Mouse (Mus musculus) natural killer cell, adult 2 months (primary cell): ENCODE data around the gene Map2k6.

Source experiments
- DNase-seq, 2 experiments: peaks; one replicate each; pipeline ENCODE4 v3.0.0; 2022; ENCODE audit warnings: low spot score in 2 of 2

Gene Map2k6

DNA sequence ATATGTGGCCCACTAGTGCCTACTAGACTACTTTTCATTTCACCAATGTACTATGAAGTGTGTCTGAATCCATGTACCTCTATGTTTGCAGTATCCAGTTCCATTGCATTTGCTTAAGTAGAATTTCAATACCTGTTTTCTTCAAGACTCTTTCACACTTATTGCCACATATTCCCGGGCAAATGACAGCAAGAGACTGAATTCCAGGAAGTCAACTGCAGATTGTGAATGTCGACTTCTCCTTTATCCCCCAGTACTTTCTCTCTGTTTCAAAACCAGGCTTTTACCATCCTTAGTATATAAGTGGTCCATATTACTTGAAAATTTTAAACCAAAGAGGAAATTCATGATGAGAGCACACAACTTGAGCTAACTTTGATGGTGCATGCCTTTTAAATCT is 4.7 kb downstream of the Map2k6 start:
- DNase-seq, result no peak

DNA sequence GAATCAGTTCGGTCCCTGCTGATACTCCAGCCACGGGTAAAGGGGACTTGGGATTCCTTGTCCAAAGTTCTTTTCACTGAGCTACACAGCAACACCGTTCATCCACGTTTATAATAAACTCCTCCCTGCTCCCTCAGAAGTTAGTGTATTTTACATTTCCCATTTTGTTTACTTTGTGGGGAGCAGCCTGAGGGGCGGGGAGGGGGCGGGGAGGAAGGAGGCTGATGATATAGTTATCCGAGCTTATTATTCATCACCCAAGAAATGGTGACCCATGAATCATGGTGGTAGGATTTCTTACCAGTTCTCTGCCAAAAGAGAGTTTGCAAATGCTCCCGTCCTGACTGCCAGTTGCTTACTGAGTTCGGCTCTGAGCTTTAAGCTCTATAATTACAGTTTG is 6.7 kb downstream of the Map2k6 start:
- no peak for DNase-seq

DNA sequence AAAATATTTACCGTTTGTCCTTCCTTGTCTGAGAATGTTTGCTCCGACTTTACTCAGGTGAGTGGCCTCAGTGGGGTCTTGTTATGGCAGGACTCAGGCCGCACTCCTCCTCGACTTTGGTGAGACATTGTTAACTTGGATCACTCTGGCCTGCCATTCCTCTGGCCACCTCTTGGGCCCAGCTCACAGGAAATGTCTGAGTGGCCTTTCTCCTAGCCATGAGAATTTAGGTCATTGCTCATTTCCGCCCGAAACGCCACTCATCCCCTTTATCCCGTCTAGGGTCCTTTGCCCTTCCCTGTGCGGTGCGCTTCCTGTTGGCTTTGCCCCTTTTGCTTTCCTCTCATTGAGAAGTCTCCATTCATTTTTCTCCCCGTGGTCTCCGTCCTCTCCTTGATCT is 10.2 kb downstream of the Map2k6 start:
- DNase-seq, result no peak

DNA sequence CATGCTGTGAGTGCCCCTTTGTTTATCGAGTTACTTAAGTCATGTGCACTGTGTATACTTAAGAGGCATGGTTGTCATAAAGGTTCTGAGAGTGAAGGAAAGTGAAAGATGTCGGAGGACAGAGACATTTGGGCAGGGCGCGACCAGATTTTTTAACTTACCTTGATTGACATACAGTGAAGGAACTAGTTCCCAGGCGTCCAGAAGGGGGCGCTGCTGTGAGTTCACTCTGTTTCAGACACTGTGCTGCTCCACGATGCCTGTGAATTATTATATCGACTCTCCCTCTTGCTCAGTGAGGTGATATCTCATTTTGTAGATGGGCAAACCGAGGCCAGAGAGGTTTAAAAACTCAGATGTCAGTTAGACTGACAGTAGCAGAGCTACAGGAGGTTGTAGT is 10.9 kb downstream of the Map2k6 start:
- DNase-seq, result peak; percentile 10 to 54

DNA sequence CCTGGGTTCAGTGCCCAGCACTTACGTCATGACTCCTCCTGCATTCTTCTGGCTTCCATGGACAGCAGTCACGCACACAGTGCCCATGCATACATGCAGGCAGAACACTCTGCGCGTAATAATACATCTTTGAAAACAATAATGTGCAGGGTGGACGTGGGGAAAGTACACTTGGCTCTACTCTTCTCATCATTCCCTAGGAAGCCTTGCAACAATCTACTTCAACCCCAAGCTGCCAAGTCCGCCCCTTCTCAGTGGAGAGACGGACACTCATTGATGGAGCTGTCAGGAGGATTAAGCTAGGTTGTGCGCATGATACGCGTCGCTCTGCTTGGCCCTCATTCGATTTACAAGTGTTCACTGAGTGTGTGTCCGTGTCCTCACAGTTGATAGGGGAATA is 12.7 kb downstream of the Map2k6 start:
- DNase-seq, result no peak

DNA sequence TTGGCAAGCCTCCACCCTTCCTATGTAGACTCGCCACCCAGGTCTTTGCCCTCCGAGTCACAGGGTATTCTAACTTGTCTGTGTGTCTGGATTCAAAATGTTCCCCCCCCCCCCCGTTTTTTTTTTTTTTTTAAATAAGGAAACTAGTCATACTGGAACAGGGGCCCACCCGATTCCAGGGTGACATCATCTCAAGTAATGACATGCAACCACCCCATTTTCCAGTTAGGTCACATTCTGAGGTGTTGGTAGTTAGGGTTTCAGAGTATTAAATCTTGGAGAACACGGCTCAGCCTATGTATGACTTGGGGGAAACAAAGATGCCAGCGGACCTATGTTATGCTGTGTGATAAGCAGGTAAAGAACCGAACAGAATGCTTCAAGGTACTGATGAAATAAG is 15.3 kb downstream of the Map2k6 start:
- DNase-seq, result no peak

DNA sequence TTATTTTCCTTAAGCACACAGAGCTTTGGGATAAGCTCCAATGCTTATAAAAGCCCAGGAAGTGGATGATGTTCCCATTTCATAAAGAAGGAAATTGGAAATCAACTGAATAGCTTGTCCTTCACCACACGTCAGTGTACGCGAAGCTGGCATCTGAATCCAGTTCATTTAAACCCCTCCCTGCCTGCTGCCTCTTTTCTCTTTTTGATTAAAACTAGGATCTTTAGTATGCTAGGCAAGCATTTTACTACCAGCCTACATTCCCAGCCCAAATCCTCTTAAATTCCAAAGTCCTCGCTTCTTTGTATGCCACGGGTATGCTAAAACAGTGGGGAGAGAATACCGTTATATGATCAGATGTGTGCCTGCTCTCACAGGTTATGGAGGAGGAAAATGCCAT is 17.8 kb downstream of the Map2k6 start:
- DNase-seq, result no peak

DNA sequence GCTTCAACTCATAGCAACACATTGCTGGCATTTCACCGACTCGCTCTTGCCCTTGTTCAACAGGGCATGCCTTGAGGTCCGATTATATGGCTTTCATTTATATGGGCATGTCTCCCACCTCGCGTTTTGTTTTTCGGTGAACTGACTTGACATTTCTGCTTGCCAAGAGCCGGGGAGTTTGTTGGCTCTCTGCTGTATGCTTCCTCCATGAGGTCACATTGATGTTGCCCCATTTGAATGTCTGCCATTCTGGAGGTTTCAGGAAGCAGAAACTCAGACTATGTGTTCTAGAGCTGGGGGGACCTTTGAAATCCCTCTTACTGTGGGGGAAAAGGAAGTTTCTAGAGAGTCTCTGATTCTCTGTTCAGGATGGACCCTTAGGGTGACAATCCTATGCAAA is 21.5 kb downstream of the Map2k6 start:
- no peak for DNase-seq

DNA sequence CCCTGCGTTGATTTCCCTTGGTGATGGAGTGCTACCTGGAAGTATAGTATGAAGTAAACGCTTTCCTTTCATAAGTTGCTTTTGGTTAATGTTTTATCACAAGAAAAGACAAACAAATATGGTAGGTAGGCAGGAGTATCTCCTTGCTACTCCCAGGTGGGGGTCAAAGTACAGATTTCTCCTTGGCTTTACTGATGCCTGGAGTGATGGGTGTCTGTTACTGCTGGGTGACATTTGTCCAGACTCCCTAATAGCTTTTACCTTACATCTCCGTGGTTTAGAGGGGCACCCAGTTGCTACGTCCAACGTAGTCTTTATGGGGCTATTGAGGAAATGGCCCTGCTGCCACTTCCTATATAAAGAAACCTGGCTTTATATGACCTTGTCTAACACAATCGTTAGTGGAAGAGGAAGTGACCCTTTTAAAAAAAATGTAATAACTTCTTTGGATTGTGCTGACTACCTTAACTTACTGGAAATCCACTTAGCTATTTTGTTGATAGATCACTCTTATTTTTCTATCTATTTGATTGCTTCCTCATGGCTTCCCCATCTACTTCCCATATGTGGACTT is 27.7 kb downstream of the Map2k6 start:
- DNase-seq, result no peak

DNA sequence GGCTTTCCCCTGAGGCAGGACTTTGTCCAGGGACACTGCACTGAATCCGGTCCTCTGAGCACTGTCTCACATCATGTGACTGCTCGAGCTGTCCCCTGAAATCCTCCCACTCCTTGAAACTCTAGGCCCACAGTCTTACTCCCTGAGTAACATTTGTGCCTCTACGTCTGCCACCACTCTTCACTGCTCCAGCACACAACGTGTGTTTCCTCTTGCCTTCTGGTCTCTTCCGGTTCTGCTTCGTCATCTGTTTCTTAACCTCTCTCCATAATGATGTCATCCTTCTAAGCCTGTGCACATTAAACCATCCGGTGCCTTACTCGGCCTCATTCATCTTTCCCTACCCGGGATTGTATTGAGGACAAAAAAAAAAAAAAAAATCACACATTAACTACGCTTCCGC is 28.2 kb downstream of the Map2k6 start:
- DNase-seq, result peak in 1 of 2 experiments; percentile 35

DNA sequence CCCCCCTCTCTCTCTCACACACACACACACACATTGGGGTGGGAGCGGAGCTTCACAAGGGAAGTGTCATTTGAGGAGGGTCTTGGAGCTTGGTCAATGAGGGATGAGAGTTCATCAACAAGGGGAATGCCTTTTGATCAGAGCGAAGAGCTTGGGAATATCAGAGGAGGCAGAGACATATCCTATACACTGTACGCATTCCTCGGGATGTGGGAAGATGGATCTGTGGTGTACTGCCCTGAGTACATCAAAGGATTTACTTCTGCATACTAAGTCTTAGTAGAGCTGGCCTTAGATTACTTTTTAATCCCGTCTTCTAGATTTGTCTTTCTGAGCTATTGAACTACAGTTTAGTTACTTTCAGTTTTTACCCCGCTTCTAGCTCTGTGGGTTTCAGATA is 30.1 kb downstream of the Map2k6 start:
- DNase-seq, result no peak

DNA sequence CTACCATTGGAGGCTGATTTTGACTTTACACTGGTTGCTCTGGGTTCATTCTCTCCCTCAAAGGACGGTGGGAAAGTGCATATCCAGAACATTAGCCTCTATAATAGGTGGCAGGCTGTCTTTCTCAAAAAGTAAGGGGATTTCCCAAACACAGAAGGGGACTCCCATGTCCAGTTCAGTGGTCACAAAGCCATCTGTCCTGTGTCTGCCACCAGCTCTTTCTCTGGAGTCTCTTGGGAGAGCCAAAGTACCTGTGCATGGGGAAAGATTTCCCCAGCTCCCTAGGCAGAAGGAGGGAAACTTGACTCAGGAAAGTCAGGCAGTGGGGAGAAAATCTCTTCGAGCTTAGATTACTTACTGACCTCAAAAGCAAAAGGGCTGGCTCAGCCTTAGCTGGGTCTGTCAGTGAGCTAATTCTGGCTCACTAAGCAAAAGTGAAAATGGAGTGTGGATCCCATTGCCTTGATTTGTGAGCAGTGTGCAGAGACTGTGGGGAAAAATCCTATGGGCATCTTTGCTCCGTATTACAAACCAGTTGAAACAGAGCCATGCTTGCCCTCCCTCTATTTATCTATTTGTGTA is 31.0 kb downstream of the Map2k6 start:
- DNase-seq, result no peak

DNA sequence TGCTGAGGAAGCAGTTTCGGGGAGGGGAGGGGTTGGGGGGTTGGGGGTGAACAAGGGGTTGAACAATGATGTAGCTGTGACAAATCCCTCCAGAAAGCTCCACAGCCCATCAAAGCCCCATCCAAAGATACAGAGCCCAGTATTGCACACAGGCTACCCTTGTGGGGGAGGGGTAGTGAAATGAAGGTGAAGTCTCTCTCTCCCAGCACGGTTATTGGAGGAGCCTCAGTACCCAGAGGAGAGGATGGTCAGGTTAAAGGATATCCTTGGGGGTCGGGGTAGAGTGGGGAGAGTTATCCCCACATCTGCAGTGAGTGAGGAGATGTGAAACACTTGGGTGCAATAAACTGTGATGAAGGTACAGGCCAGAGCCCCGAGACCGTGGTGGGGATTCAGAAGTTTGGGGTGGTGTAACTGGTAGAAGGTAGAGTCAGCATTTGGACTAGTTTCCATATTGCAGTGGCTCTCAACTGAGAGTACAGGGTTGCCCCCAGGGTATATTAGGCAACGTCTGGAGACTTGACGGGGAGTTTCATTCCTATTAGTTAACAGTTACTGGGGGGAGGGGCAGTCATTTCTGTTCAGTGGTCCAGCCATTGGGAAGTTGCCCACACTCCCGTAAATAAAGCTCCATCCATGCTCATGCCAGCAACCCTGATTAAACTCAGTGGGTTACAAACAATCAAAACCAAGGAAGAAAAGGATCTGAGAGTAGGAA is 37.1 kb downstream of the Map2k6 start:
- DNase-seq, result no peak

DNA sequence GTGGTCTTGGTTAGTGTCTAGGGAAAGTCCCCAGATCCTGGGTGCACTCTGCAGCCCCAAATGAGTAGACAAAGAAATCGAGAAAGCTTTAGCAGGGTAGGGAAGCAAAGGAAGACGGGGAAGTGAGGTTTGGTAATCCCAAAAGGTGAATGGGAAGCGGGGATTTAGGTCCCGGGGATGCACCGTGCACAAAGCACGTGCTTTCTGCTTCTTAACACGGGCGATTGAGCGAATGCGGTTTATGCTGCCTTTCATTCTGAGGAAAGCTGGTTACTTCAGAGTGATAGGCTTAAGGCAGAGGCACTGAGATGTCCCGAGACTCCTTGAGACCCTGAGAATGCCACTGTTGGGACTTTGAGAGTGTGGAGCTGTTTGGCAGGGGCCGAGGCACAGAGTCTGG is 38.1 kb downstream of the Map2k6 start:
- DNase-seq, result no peak

DNA sequence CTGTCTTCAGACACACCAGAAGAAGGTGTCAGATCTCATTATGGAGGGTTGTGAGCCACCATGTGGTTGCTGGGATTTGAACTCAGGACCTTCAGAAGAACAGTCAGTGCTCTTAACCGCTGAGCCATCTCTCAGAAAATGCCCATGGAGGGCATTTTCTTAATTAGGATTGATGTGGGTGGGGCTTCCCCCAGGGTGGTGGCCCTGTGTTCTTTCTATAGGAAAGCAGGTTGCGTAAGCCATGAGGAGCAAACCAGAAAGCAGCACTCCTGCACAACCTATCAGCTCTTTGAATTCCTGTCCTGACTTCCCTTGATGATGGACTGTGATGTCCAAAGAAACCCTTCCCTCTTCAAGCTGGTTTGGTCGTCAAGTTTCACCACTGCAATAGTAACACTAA is 39.2 kb downstream of the Map2k6 start:
- DNase-seq, result no peak

DNA sequence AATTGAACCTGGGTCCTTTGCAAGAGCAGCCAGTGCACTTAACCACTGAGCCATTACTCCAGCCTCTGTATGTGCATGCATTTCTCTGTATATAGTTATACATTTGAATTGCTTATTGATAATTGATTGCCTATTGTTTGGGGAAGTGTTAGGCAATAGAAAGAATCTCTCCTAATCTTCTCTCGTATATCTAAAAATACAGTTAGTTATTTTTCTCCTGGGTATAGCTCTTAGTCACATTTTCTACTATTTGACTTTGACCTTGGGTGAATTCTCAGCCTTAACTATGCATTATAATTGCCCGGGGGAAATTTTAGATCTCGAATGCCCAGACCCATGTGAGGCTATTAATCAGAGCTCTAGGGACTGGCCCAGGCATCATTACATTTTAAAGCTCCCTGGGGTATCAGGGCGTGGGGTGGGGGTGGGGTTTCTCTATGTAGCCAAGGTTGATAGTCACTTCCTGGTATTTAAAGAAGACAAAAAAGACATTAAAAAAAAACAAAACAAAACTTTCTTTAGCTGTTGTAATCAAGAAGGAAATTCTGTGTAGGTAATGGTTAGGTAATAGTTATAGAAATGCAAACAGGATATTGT is 39.9 kb downstream of the Map2k6 start:
- no peak for DNase-seq

DNA sequence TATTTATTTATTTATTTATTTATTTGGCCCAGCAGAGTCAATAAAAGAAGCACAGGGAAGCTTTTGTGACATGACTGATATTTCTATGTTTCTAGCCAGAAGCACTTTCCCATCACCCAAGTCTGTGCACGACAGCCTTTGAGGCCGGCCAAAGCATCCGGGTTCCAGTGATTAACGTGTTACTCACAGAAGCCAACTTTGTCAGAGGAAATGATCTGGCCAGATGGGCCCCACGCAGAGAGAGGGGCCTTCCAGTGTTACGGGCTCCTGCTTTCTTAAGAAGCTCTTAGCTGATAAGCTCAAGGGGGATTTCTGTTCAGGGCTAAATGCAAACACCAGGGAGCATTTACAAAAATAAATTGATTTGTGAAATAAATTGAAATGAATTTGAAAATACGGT is 40.4 kb downstream of the Map2k6 start:
- no peak for DNase-seq

DNA sequence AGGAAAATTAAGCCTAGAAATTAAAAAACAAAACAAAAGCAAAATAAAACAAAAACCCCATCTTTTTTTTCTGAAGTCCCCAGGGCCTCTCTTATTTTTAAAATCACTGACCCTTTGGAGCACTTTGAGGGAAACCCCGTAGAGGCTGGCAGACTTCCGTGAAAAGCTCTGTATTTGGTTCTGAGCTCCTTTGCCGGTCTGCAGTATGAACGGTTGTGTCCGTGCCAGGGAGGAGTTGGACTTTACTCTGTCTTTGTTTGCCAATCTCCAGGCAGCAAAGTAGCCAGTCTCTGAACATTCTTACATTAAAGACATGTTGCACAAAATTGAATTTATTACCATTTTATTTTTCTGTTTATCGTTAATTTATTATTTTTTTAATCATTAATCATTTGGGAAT is 45.7 kb downstream of the Map2k6 start:
- no peak for DNase-seq

DNA sequence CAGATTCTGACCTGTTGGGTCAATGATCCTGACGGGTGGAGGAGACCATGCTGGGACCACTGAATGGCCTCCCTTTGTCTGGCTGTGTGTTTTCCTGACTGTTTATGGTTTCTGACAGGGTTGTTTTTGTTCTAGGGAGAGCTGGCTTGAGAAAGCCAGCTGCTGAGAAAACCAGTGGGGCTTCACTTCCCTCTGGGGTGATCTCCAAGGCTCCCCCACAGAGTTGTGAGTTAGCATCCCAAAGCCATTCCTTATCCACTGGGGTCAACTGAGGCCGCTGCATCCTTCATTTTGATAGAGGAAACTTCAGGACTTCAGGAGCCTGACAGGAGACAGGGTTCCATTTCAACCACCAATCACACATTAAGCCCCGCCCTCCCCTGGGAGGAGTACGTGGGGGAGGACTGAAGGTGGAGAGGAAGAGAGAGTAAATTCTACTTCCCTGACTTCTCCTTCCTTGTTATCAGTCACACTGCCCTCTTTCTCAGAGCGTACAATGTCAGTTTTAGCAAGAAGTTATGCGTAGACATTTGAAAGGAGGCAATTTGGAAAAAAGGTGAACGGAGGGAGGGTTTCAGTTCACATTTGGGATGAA is 49.3 kb downstream of the Map2k6 start:
- DNase-seq, result no peak

DNA sequence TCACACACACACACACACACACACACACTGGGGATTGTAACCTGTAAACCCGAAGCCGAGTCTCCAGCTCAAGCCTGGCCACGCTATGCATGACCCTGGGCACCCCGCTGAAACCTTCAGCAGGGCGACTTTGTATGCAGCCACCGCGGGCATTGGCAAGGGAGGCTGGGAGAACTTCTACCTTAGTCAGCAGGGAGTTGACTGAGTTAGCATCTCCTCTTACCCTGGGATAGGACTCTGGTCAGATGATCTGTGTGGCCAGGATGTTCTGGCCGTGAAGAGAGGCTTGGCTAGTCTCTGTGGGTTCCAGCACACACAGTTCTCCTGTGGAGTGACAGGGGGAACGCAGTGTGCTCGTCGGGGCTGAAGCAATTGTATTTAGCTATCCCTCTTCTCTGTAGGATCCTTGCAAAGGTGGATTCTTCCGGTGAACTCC is 49.8 kb downstream of the Map2k6 start:
- no peak for DNase-seq

DNA sequence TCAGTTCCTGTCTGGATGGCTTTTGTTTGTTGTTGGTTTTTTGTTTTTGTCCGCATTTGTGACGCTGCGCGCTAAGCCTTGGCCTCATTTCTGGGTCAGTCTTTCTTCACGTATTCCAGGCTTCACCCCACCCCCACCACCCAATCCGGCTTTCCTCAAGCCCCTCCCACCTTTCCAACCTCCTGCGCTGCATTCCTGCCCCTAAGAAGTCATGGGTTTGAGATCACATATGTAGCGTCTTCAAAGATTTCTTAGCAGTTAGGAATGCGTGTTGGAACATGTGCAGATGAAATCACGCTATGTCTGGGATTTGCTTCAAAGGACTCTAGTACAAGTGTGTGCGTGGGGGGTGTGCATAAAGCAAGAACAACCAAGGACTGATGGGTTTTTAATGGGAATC is 50.3 kb downstream of the Map2k6 start:
- no peak for DNase-seq

DNA sequence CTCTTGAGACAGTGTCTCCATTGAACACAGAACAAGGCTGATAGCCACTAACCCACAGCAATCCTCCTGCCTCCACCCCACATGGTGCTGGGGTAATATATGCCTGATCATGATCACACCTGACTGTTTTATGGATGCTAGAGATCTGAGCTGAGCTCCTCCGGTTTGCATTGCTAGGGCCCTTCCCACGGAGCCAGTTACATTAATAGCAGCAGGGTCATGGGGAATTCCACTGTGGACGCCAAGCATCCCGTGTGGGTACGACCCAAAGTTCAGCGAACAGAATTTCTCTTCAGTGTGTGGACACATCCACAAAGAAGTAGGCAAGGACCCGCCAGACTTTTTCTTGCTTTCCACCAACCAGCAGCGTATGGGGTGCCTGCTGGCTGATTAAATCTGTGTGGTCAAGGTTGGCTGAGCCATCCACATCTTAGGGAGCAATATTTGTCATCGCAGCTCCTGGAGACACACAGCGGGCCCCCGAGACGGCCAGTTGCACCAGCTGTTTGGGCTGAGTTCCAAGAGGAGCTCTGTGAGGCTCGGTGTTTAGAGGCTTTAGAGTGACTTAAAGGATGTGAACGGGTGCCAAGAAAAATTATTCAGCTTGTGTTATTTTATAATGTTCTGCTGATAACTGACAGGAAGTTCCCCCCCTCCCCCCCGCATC is 51.3 kb downstream of the Map2k6 start:
- no peak for DNase-seq
